Mouse (Mus musculus): ENCODE measurements around the gene Gphb5. TPM values are rescaled to one million over a fixed set of nuclear protein-coding genes. Genes with fewer than 3 reads are reported as not detected.

Gphb5 gene
- polyA plus RNA-seq, 1 experiment from 2014 or later = not detected

- 93% methylated on average over 16 of the region's 16 CpGs for WGBS
- Histone ChIP-seq H3K4me3 (ENCODE audit: low read depth, low read length) (no peak overlapping the region), H3K36me3 (ENCODE audit: control insufficient read depth, insufficient read depth, low read length) (no peaks in the 10 kb centered on the region), H3K4me2 (no peak overlapping the region), H3K27me3 (ENCODE audit: control insufficient read depth, insufficient read depth, low read length) (no peaks in the 10 kb centered on the region), H3K9ac (ENCODE audit: low read length) (no peak overlapping the region), H3K27ac (ENCODE audit: low read depth, low read length) (no peak overlapping the region), H3K9me3 (ENCODE audit: control insufficient read depth, low read length) (no peaks in the 10 kb centered on the region), H3K4me1 (ENCODE audit: control insufficient read depth, insufficient read depth, low read length) (no peaks in the 10 kb centered on the region)
- DNase-seq (ENCODE audit: low spot score, missing footprints) (peak; percentile 78), ATAC-seq (ENCODE audit: low FRiP score) (no peak)
Observed at GRCm38 (mm10) chr12:75362456-75362855, 54.1 kb downstream of the Gphb5 start.

Other genes starting within 250 kb of the Gphb5 start
- gene Kcnh5, start 239.4 kb downstream of the Gphb5 start, polyA plus RNA-seq (2014; fragmentation: Nextera tagmentation; extraction: Ambion mirVana) = 0.33 TPM in 2 replicates
- gene Rhoj, start 108.5 kb downstream of the Gphb5 start, polyA plus RNA-seq (2014; fragmentation: Nextera tagmentation; extraction: Ambion mirVana) = 24.8 TPM in 2 replicates
- 22.3 and 24.7 TPM in 2 replicates for gene Ppp2r5e, start 179.5 kb upstream of the Gphb5 start, polyA plus RNA-seq (2014; fragmentation: Nextera tagmentation; extraction: Ambion mirVana)